Mouse (Mus musculus): Measurements from ENCODE around the gene Fam104a.

The Fam104a gene

GRCm38 (mm10) chr11:113683957-113684706 is at the start of gene Fam104a, which contains the start of gene D11Wsu47e:
Gene Fam104a, minus strand, starts transcription at chr11:113684155.
Gene D11Wsu47e, plus strand, starts transcription at chr11:113684412.
- in situ Hi-C loops (cut with MboI, MseI): no loop called here

- in situ Hi-C loops (cut with MboI, MseI): no loop called here
Measured at GRCm38 (mm10) chr11:113731945-113732612, 48.1 kb upstream of the Fam104a start.

GRCm38 (mm10) chr11:113730879-113731278 is 46.9 kb upstream of the Fam104a start:
- in situ Hi-C loops (cut with MboI, MseI): no loop called here

GRCm38 (mm10) chr11:113729917-113730316 is 46.0 kb upstream of the Fam104a start:
- in situ Hi-C loops (cut with MboI, MseI): no loop called here

- in situ Hi-C loops (cut with MboI, MseI): no loop called here
Measured at GRCm38 (mm10) chr11:113729239-113729638, 45.3 kb upstream of the Fam104a start.

- in situ Hi-C loops (cut with MboI, MseI): no loop called here
Measured at GRCm38 (mm10) chr11:113727992-113728391, 44.0 kb upstream of the Fam104a start.

GRCm38 (mm10) chr11:113726994-113727888 is 43.3 kb upstream of the Fam104a start:
- in situ Hi-C loops (cut with MboI, MseI): no loop called here

- in situ Hi-C loops (cut with MboI, MseI): no loop called here
Measured at GRCm38 (mm10) chr11:113725235-113726048, 41.5 kb upstream of the Fam104a start.

- in situ Hi-C loops (cut with MboI, MseI): loop anchor here in 1 of 2 experiments (25.0 kb wide), 2 partner anchors 415 to 715 kb away; no protein-coding TSS in a partner anchor
Measured at GRCm38 (mm10) chr11:113722405-113723090, 38.6 kb upstream of the Fam104a start.

GRCm38 (mm10) chr11:113717767-113718424 is 33.9 kb upstream of the Fam104a start:
- in situ Hi-C loops (cut with MboI, MseI): loop anchor here in 1 of 2 experiments (25.0 kb wide), 2 partner anchors 419 to 719 kb away; no protein-coding TSS in a partner anchor

- in situ Hi-C loops (cut with MboI, MseI): loop anchor here in 1 of 2 experiments (25.0 kb wide), 2 partner anchors 421 to 721 kb away; no protein-coding TSS in a partner anchor
Measured at GRCm38 (mm10) chr11:113716132-113716531, 32.2 kb upstream of the Fam104a start.

- in situ Hi-C loops (cut with MboI, MseI): loop anchor here in 1 of 2 experiments (25.0 kb wide), 2 partner anchors 422 to 722 kb away; no protein-coding TSS in a partner anchor
Measured at GRCm38 (mm10) chr11:113715078-113715674, 31.2 kb upstream of the Fam104a start.

GRCm38 (mm10) chr11:113711061-113711460 is 27.1 kb upstream of the Fam104a start:
- in situ Hi-C loops (cut with MboI, MseI): loop anchor here in 1 of 2 experiments (25.0 kb wide), 2 partner anchors 426 to 726 kb away; no protein-coding TSS in a partner anchor

- in situ Hi-C loops (cut with MboI, MseI): loop anchor here in 1 of 2 experiments (25.0 kb wide), 2 partner anchors 427 to 727 kb away; no protein-coding TSS in a partner anchor
Measured at GRCm38 (mm10) chr11:113710257-113710777, 26.4 kb upstream of the Fam104a start.

GRCm38 (mm10) chr11:113709731-113710256 is 25.8 kb upstream of the Fam104a start, which contains the start of gene Cpsf4l:
Gene Cpsf4l, minus strand, starts transcription at chr11:113710017.
- in situ Hi-C loops (cut with MboI, MseI): loop anchor here in 1 of 2 experiments (25.0 kb wide), 2 partner anchors 428 to 728 kb away; no protein-coding TSS in a partner anchor

- in situ Hi-C loops (cut with MboI, MseI): loop anchor here in 1 of 2 experiments (25.0 kb wide), 2 partner anchors 428 to 728 kb away; no protein-coding TSS in a partner anchor
Measured at GRCm38 (mm10) chr11:113709272-113709671, 25.3 kb upstream of the Fam104a start.

GRCm38 (mm10) chr11:113708629-113709213 is 24.8 kb upstream of the Fam104a start:
- in situ Hi-C loops (cut with MboI, MseI): loop anchor here in 1 of 2 experiments (25.0 kb wide), 2 partner anchors 429 to 729 kb away; no protein-coding TSS in a partner anchor
